Mouse (Mus musculus) embryonic facial prominence, embryonic 10.5 days (tissue): ENCODE results near the gene Shcbp1l. TPM values are rescaled to one million over a fixed set of nuclear protein-coding genes. Genes with fewer than 3 reads are reported as not detected.

Source experiments
- DNase-seq: peaks from one replicate; pipeline ENCODE4 v3.0.0-alpha.2; 2017; ENCODE audit warnings: low spot score
- H3K27ac ChIP-seq: fragments of 300-500 bp; sonication (generic); replicated peaks from 2 replicates; pipeline ENCODE4 v1.5.1; 2016; ENCODE audit warnings: mild to moderate bottlenecking
- H3K27me3 ChIP-seq: fragments of 300-500 bp; sonication (generic); replicated peaks from 2 replicates; pipeline ENCODE4 v1.6.1; 2016; ENCODE audit warnings: low read depth, mild to moderate bottlenecking; ENCODE audit not compliant: poor library complexity, severe bottlenecking
- H3K36me3 ChIP-seq: fragments of 300-500 bp; sonication (generic); replicated peaks from 2 replicates; pipeline ENCODE4 v1.6.1; 2016; ENCODE audit warnings: mild to moderate bottlenecking, moderate library complexity
- H3K4me1 ChIP-seq: fragments of 300-500 bp; sonication (generic); 2 replicates; pipeline ENCODE4 v1.6.1; 2016
- H3K4me3 ChIP-seq: fragments of 300-500 bp; sonication (generic); 2 replicates; pipeline ENCODE4 v1.5.1; 2016; ENCODE audit warnings: mild to moderate bottlenecking, moderate library complexity
- H3K9me3 ChIP-seq: fragments of 300-500 bp; sonication (generic); 2 replicates; pipeline ENCODE4 v1.6.1; 2016; ENCODE audit warnings: mild to moderate bottlenecking
- WGBS: fragments of 180-500 bp; shearing (Covaris S2); methylation state at CpG from one replicate; pipeline ENCODE4 v1.1.7; 2016; 5-methylcytosine and 5-hydroxymethylcytosine counted together
- polyA plus RNA-seq: library from polyadenylated mRNA; unstranded; fragments of >200 nt; fragmentation: Nextera tagmentation; extraction: Ambion mirVana; gene quantifications from 2 replicates; pipeline ENCODE4 v1.2.1, GENCODE M21; 2016

The Shcbp1l gene
- polyA plus RNA-seq, 1 experiment from 2014 or later: 0.34 TPM

DNA sequence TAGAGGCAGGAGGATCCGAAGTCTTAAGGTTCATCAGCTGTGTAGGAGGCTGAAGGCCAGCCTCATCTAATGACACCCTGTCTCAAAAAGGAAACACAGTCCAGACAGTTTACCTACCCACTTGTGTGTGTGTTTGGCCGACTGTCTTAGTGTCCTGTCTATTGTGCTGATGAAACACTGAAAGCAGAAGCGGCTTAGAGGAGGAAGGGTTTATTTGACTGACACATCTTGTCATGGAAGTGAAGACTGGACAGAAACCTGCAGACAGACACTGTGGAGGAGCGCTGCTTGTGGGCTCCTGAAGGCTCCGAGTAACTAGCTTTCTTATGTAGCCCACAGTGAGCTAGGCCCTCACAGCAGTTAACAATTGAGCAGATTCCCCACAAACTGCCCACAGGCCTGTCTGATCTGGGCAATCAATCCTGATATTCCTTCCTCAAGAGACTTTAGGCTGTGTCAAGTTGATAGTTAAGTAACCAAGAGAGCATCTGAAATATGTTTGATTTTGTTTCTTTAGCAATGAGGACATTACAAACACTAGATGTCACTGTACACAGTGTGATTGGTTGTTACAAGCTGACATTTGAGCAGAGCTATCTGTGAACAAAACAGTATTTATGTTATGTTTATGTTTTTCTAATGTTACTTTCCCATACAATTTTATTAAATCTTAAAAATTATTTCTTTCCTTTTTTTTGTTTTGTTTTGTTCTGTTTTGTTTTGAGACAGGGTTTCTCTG is 9.1 kb downstream of the Shcbp1l start:
- no peaks in the 10 kb centered on the region for H3K4me1 ChIP-seq
- H3K36me3 ChIP-seq: no peaks in the 10 kb centered on the region
- no peak overlapping the region for H3K27ac ChIP-seq
- 86% methylated on average over 5 of the region's 5 CpGs for WGBS
- DNase-seq: no peak
- no peak overlapping the region for H3K4me3 ChIP-seq
- no peaks in the 10 kb centered on the region for H3K27me3 ChIP-seq
- no peaks in the 10 kb centered on the region for H3K9me3 ChIP-seq

- H3K4me3 ChIP-seq: no peak overlapping the region
- no peaks in the 10 kb centered on the region for H3K27me3 ChIP-seq
- no peaks in the 10 kb centered on the region for H3K4me1 ChIP-seq
- no peaks in the 10 kb centered on the region for H3K36me3 ChIP-seq
- no peaks in the 10 kb centered on the region for H3K9me3 ChIP-seq
- DNase-seq: no peak
- no peak overlapping the region for H3K27ac ChIP-seq
- 88% methylated on average over 11 of the region's 11 CpGs for WGBS
These were observed 12.6 kb downstream of the Shcbp1l start for GRCm38 (mm10) chr1:153437536-153437935.

- Histone ChIP-seq H3K4me1 (no peaks in the 10 kb centered on the region), H3K36me3 (0 out of 2 replicates have a peak, but pooled peaks cover 4% of the 10 kb centered on the region), H3K9me3 (no peaks in the 10 kb centered on the region), H3K27ac (no peak overlapping the region), H3K4me3 (no peak overlapping the region), H3K27me3 (no peaks in the 10 kb centered on the region)
- WGBS: 87% methylated on average over 4 of the region's 4 CpGs
- DNase-seq: no peak
These were observed 15.8 kb downstream of the Shcbp1l start for GRCm38 (mm10) chr1:153440752-153441151.

DNA sequence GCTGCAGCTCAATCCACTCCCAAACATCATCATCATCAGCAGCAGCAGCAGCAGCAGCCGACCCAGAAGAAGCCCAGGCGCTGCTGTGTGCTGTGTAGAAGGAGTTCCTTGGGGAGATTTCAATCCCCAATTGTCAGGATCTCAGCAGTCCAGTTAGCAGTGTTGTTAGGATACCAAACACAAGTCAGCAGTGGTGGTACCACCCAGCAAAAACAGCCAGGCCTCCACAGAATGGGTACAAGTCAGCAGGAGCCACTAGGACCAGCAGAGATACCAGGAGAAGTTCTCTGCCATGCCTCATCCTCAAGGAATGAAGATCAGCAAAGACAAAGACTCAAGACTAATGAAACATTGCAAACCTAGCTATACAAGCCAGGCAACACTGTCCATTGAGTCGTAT is 16.7 kb downstream of the Shcbp1l start:
- Histone ChIP-seq H3K9me3 (no peaks in the 10 kb centered on the region), H3K4me1 (no peaks in the 10 kb centered on the region), H3K4me3 (no peak overlapping the region), H3K27ac (no peak overlapping the region), H3K27me3 (no peaks in the 10 kb centered on the region), H3K36me3 (peaks cover 8% of the 10 kb centered on the region)
- 84% methylated on average over 3 of the region's 3 CpGs for WGBS
- no peak for DNase-seq

DNA sequence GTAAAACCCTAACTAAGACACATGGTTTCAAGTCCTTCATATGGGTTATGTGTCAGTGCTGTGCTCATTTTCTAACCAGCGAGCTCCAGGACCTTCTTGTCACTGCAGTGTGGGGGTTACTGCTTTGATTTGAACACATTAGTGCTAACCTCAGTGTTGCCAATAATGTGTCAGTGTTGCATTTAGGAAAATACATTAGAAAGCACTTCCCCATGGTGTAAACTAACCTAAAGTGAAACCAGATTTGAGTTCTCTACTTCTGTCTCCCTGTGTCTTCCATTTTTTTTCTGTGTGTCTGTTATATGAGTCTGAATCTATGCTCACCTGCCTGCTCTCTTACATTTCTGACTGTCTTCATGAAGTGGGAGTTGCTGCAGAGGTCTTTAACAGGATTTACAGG is 18.1 kb downstream of the Shcbp1l start:
- H3K4me1 ChIP-seq: no peaks in the 10 kb centered on the region
- no peaks in the 10 kb centered on the region for H3K9me3 ChIP-seq
- no peak for DNase-seq
- H3K36me3 ChIP-seq: peaks cover 15% of the 10 kb centered on the region
- WGBS: 89% methylated on average over 1 of the region's 1 CpGs
- H3K27me3 ChIP-seq: no peaks in the 10 kb centered on the region
- no peak overlapping the region for H3K4me3 ChIP-seq
- no peak overlapping the region for H3K27ac ChIP-seq

- 74% methylated on average over 4 of the region's 4 CpGs for WGBS
- H3K36me3 ChIP-seq: peaks cover 19% of the 10 kb centered on the region
These were observed 18.7 kb downstream of the Shcbp1l start for GRCm38 (mm10) chr1:153443632-153444031.

DNA sequence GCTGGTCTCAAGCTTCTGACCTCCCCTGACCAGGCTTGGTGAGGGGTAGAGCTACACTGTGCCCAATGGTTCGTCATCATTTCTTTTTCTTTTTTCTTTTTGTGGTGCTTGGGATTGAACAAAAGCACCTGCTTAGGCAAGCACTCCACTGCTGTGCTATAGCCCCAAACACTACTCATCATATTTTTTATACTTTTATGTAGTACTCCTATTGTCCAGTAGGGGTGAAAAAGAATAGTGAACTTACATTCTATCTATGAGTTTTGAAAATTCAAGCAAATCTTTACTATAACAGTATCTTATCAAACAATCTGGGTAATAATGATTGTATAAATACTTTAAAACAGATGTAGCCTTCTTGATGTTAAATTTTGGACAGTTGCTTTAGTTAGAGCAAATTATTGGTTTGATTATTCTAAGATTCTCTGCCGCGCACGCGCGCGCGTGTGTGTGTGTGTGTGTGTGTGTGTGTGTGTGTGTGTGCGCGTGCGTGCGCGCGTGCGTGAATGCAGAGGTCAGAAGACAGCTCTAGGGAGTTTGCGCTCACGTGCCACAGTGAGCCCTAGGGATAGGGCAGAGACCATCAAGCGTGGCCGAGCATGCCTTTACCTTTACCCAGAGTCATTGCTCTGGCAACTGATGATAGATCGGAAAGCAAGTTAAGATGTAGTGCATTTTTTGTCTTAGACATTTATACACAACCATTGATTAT is 21.3 kb downstream of the Shcbp1l start:
- 93% methylated on average over 20 of the region's 20 CpGs for WGBS
- no peak overlapping the region for H3K4me3 ChIP-seq
- H3K9me3 ChIP-seq: no peaks in the 10 kb centered on the region
- no peak overlapping the region for H3K27ac ChIP-seq
- no peaks in the 10 kb centered on the region for H3K4me1 ChIP-seq
- no peaks in the 10 kb centered on the region for H3K27me3 ChIP-seq
- peaks cover 33% of the 10 kb centered on the region for H3K36me3 ChIP-seq
- no peak for DNase-seq

More at GRCm38 (mm10) chr1:153443632-153444031, 18.7 kb downstream of the Shcbp1l start:
- Histone ChIP-seq H3K27me3 (no peaks in the 10 kb centered on the region), H3K4me1 (no peaks in the 10 kb centered on the region), H3K27ac (no peak overlapping the region), H3K9me3 (no peaks in the 10 kb centered on the region), H3K4me3 (no peak overlapping the region)
- no peak for DNase-seq

- H3K27ac ChIP-seq: no peak overlapping the region
- H3K4me1 ChIP-seq: no peaks in the 10 kb centered on the region
- H3K27me3 ChIP-seq: no peaks in the 10 kb centered on the region
- no peaks in the 10 kb centered on the region for H3K9me3 ChIP-seq
- no peak overlapping the region for H3K4me3 ChIP-seq
- peaks cover 77% of the 10 kb centered on the region for H3K36me3 ChIP-seq
- WGBS: 77% methylated on average over 10 of the region's 10 CpGs
- no peak for DNase-seq
These were observed 26.5 kb downstream of the Shcbp1l start for GRCm38 (mm10) chr1:153451237-153452154.

- H3K27me3 ChIP-seq: no peaks in the 10 kb centered on the region
- no peak overlapping the region for H3K4me3 ChIP-seq
- WGBS: 89% methylated on average over 3 of the region's 3 CpGs
- no peaks in the 10 kb centered on the region for H3K9me3 ChIP-seq
- peaks cover 86% of the 10 kb centered on the region for H3K36me3 ChIP-seq
- H3K4me1 ChIP-seq: no peaks in the 10 kb centered on the region
- DNase-seq: no peak
- H3K27ac ChIP-seq: no peak overlapping the region
These were observed 28.2 kb downstream of the Shcbp1l start for GRCm38 (mm10) chr1:153453146-153453642.

DNA sequence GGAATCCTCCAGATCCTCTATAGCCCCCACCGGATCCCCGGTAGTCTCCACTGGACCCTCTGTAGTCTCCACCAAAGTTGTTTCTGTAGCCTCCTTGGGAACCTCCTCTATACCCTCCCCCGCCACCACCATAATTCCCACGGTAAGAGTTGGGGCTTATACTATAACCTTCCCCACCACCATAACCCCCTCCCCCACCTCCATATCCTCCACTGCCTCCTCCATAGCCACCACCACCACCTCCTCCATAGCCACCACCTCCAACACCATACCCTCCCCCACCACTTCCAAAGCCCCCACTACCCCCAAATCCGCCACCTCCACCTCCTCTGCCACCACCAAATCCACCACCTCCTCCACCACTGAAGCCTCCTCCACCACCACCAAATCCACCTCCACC is 31.2 kb downstream of the Shcbp1l start:
- Histone ChIP-seq H3K4me3 (no peak overlapping the region), H3K27ac (no peak overlapping the region), H3K9me3 (no peaks in the 10 kb centered on the region), H3K27me3 (no peaks in the 10 kb centered on the region), H3K36me3 (peaks cover 98% of the 10 kb centered on the region), H3K4me1 (no peaks in the 10 kb centered on the region)
- 92% methylated on average over 5 of the region's 5 CpGs for WGBS
- DNase-seq: no peak

GRCm38 (mm10) chr1:153461796-153462195 is 36.8 kb downstream of the Shcbp1l start:
- H3K4me3 ChIP-seq: no peak overlapping the region
- 94% methylated on average over 1 of the region's 1 CpGs for WGBS
- no peak overlapping the region for H3K27ac ChIP-seq
- H3K9me3 ChIP-seq: no peaks in the 10 kb centered on the region
- no peaks in the 10 kb centered on the region for H3K4me1 ChIP-seq
- H3K27me3 ChIP-seq: no peaks in the 10 kb centered on the region
- no peak for DNase-seq
- peaks cover 100% of the 10 kb centered on the region for H3K36me3 ChIP-seq

DNA sequence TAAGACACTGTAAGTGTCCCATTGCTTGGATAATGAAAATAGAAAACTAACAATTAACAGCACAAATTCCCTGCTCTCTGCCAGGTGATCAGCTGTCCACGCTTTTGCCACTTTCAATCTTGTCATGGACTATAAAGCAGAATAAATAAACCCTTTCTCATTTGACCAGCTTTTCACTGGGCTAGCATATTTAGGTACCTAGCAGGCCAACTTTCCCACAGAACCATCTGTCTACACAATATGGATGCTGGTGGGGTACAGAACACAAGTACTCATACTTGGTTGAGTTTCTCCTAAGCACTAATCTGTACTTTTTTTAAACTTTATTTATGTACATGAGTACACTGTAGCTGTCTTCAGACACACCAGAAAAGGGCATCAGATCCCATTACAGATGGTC is 54.3 kb downstream of the Shcbp1l start:
- H3K4me3 ChIP-seq: no peak overlapping the region
- no peak overlapping the region for H3K27ac ChIP-seq
- H3K36me3 ChIP-seq: peaks cover 95% of the 10 kb centered on the region
- H3K9me3 ChIP-seq: no peaks in the 10 kb centered on the region
- 92% methylated on average over 1 of the region's 1 CpGs for WGBS
- no peak for DNase-seq
- H3K4me1 ChIP-seq: peaks cover 7% of the 10 kb centered on the region
- H3K27me3 ChIP-seq: no peaks in the 10 kb centered on the region
